Mouse (Mus musculus): Measurements from ENCODE around the gene Ppif.

- TF ChIP-seq CTCF (IDR thresholded peaks at IDR 0.05; ENCODE audit: low read depth, low read length) (no peak), POLR2A (IDR thresholded peaks at IDR 0.05; ENCODE audit: insufficient read depth, low read length) (no peak)
Observed at GRCm38 (mm10) chr14:25746371-25746770, 52.4 kb downstream of the Ppif start.

Measured in ES-Bruce4 (cell line).